Mouse (Mus musculus) activated CD4-positive, CD25-positive, alpha-beta regulatory T cell, adult 9 weeks (primary cell): ENCODE results near the gene Calr4. TPM values are rescaled to one million over a fixed set of nuclear protein-coding genes. Genes with fewer than 3 reads are reported as not detected.

Experiments
- polyA plus RNA-seq: library from polyadenylated mRNA; unstranded; fragments of 100-300 nt; shearing (Covaris generic); gene quantifications from one replicate; pipeline ENCODE4 v1.2.1, GENCODE M21; 2017

Calr4 gene
- polyA plus RNA-seq, result not detected

GRCm38 (mm10) chr4:109234185-109234584 is at the start of gene Calr4:
Gene Calr4, plus strand, starts transcription at chr4:109234485.

GRCm38 (mm10) chr4:109201582-109202424 is 32.5 kb upstream of the Calr4 start, which contains the start of gene Osbpl9:
Gene Osbpl9, minus strand, starts transcription at chr4:109202272.

GRCm38 (mm10) chr4:109279689-109280458 is 45.6 kb downstream of the Calr4 start, which contains the start of gene Eps15:
Gene Eps15, plus strand, starts transcription at chr4:109280268.

Other genes with a start within 250 kb of the Calr4 start
- gene Nrd1, start 233.8 kb upstream of the Calr4 start, polyA plus RNA-seq, result 128 TPM
- 156 TPM for gene Osbpl9, start 32.2 kb upstream of the Calr4 start, polyA plus RNA-seq
- gene Eps15, start 45.8 kb downstream of the Calr4 start, polyA plus RNA-seq, result 142 TPM
- 0.32 TPM for gene Ttc39a, start 172.1 kb downstream of the Calr4 start, polyA plus RNA-seq